In genomic region chr5:88933946-88934345, GRCm38 (mm10) we compare ENCODE assay signal across 7 mouse cellular contexts. TPM values are rescaled to one million over a fixed set of nuclear protein-coding genes. Genes with fewer than 3 reads are reported as not detected.
A peak's percentile ranks its signal among the peaks of the same experiment; 100 is the strongest.
DNase-seq lines count a peak whose midpoint lies in the region; ATAC-seq and TF ChIP-seq lines count a peak whose summit lies in the region.

No protein-coding gene starts in this region.

- no peak overlapping the region for H3K4me3 ChIP-seq in lung, embryonic 15.5 days
- H3K4me3 ChIP-seq in left cerebral cortex, adult 2 months: peak overlapping the region; percentile 52
- H3K4me3 ChIP-seq in stomach, embryonic 16.5 days (replicated peaks; ENCODE audit: low read length): no peak overlapping the region

- 72% methylated on average over 14 of the region's 14 CpGs for WGBS in lung, embryonic 15.5 days
- 57% methylated on average over 14 of the region's 14 CpGs for WGBS in stomach, embryonic 16.5 days

- ATAC-seq in lung, embryonic 15.5 days (ENCODE audit: borderline replicate concordance, extremely low read depth, low FRiP score, low TSS enrichment): no peak
- no peak for ATAC-seq in stomach, embryonic 16.5 days (ENCODE audit: insufficient read depth, low FRiP score)

- peaks cover 50% of the 10 kb centered on the region for H3K4me1 ChIP-seq in lung, embryonic 15.5 days
- peaks cover 29% of the 10 kb centered on the region for H3K4me1 ChIP-seq in stomach, embryonic 16.5 days (ENCODE audit: control insufficient read depth, insufficient read depth, low read length)

- no peaks in the 10 kb centered on the region for H3K9me3 ChIP-seq in lung, embryonic 15.5 days
- H3K9me3 ChIP-seq in stomach, embryonic 16.5 days (replicated peaks; ENCODE audit: control insufficient read depth, low read length): no peaks in the 10 kb centered on the region

- TF ChIP-seq CTCF in left cerebral cortex, adult 2 months (IDR thresholded peaks at IDR 0.05): no peak

- intact Hi-C loops in left cerebral cortex, adult 2 months (cut with DNase I): loop anchor here (5.0 kb wide), 1 partner anchor 123 kb away; no protein-coding TSS in a partner anchor

- no peak overlapping the region for H3K9ac ChIP-seq in lung, embryonic 15.5 days
- no peak overlapping the region for H3K9ac ChIP-seq in stomach, embryonic 16.5 days (ENCODE audit: low read length)

- H3K36me3 ChIP-seq in lung, embryonic 15.5 days: no peaks in the 10 kb centered on the region
- H3K36me3 ChIP-seq in stomach, embryonic 16.5 days (ENCODE audit: control insufficient read depth, insufficient read depth, low read length): no peaks in the 10 kb centered on the region

- peak overlapping the region; percentile 40 for H3K27ac ChIP-seq in lung, embryonic 15.5 days
- peak overlapping the region; percentile 71 for H3K27ac ChIP-seq in left cerebral cortex, adult 2 months
- H3K27ac ChIP-seq in stomach, embryonic 16.5 days (ENCODE audit: low read length): peak overlapping the region; percentile 63

- no peak for DNase-seq in lung, postnatal 10 days
- DNase-seq in heart, adult 9 months (ENCODE audit: low spot score in 2 of 2): peak; percentile 27 to 41
- DNase-seq in left cerebral cortex, adult 2 months (ENCODE audit: extremely low spot score in 1 of 2, low spot score in 2 of 2): peak; percentile 55 to 60
- no peak for DNase-seq in thymus, adult 18-20 months
- DNase-seq in urinary bladder, postnatal 25 days (ENCODE audit: low spot score): no peak

- peak overlapping the region; percentile 20; the same call in 1 of the 2 replicates for H3K4me2 ChIP-seq in lung, embryonic 15.5 days
- peak overlapping the region; percentile 35; the same call in 1 of the 2 replicates for H3K4me2 ChIP-seq in stomach, embryonic 16.5 days (ENCODE audit: low read depth, low read length)

- H3K27me3 ChIP-seq in lung, embryonic 15.5 days: no peaks in the 10 kb centered on the region
- H3K27me3 ChIP-seq in stomach, embryonic 16.5 days (ENCODE audit: control insufficient read depth, insufficient read depth, low read length): no peaks in the 10 kb centered on the region

RNA-seq across cellular contexts. Expression of gene Slc4a4, which starts 47.3 kb away (rescaled TPM):
- polyA plus RNA-seq in lung, embryonic 15.5 days (2015; fragmentation: Nextera tagmentation; extraction: Ambion mirVana): 4.8 and 5.4 TPM in 2 replicates
- 100 to 1,000 TPM; 104 to 119 TPM for total RNA-seq in left cerebral cortex, adult 2 months (2021)
- polyA plus RNA-seq in stomach, embryonic 16.5 days (2015; fragmentation: Nextera tagmentation; extraction: Ambion mirVana): 1.8 and 2.6 TPM in 2 replicates

Comparison
In these comparisons a context has a peak if more than half of its experiments do, and no peak if none do; other contexts are left out.
1. DNase-seq: peak in heart, adult 9 months (2 of 2) and left cerebral cortex, adult 2 months (2 of 2); none in lung, postnatal 10 days (single experiment), thymus, adult 18-20 months (0 of 2) and urinary bladder, postnatal 25 days (single experiment).
2. Peak in every context shown above with its lines, with median percentiles within 50 percentile points of each other: H3K27ac ChIP-seq.